18 mouse cellular contexts compared by ENCODE assay signal in the genomic region with DNA sequence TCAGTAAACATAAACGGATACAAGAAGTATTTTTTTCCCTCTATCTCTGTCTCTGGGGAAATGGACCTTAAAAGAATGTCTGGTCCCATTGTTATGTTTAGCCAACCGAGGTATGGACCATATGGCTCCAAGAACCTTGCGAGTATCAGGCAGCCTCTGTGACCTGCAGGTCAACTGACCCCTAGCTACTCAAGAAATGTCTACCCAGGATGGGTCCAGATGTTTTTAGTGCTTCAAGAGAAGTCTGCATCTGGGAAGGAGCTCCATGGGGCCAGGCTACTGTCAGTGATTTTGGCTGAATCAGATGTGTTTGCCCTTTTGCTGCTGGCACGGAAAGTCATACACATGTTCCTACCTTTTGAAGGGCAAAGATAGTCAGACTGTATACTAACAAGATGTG. TPM values are rescaled to one million over a fixed set of nuclear protein-coding genes. Genes with fewer than 3 reads are reported as not detected.
DNase-seq lines count a peak whose midpoint lies in the region; ATAC-seq lines count a peak whose summit lies in the region.
"Had no signal": no experiment of that assay in that cellular context is flagged by ENCODE, and none has a peak within 500 bp of the region (broad histone marks: within the 10 kb centered on the region; RNA-seq: fewer than 3 reads in every experiment).

No protein-coding gene starts in this region.

- ATAC-seq in forebrain, embryonic 12.5 days (ENCODE audit: low FRiP score), result no peak
- ATAC-seq in forebrain, embryonic 15.5 days (replicated peaks), result no peak
- no peak for ATAC-seq in neural tube, embryonic 11.5 days (ENCODE audit: insufficient read depth, low FRiP score, low TSS enrichment)
- ATAC-seq: inflammation-experienced regulatory T-cells, adult 6 months had no signal

- WGBS in forebrain, embryonic 12.5 days, result 11% methylated on average over 4 of the region's 4 CpGs
- 30% methylated on average over 4 of the region's 4 CpGs for WGBS in forebrain, embryonic 15.5 days
- 6% methylated on average over 4 of the region's 4 CpGs for whole genome bisulfite sequencing in neural tube, embryonic 11.5 days

- DNase-seq in cerebellum, adult 11-12 months, result peak; percentile 17
- no peak for DNase-seq in cerebellum, postnatal 4 days (ENCODE audit: low spot score in 2 of 2)
- DNase-seq in neural tube, embryonic 11.5 days (ENCODE audit: low spot score), result peak; percentile 9
- DNase-seq in neural tube, embryonic 10.5 days (ENCODE audit: extremely low spot score, low spot score), result no peak
- DNase-seq in layer of hippocampus, postnatal 10 days (ENCODE audit: low spot score in 2 of 2), result no peak
- no peak for DNase-seq in spleen, adult 12 weeks (ENCODE audit: low spot score)
- DNase-seq: adrenal gland, adult 8-10 months; heart, adult 18-20 months; lung, adult 2 months; lung, postnatal 4 days; right cerebral cortex, postnatal 25 days; thymus, postnatal 4 days had no signal

- peak overlapping the region; percentile 22; the same call in 1 of the 2 replicates for H3K4me2 ChIP-seq in forebrain, embryonic 12.5 days
- no peak overlapping the region for H3K4me2 ChIP-seq in forebrain, embryonic 15.5 days (replicated peaks)
- no peak overlapping the region for H3K4me2 ChIP-seq in neural tube, embryonic 11.5 days (ENCODE audit: low read depth)
- H3K4me2 ChIP-seq: kidney, embryonic 15.5 days had no signal

- no peak overlapping the region for H3K9ac ChIP-seq in forebrain, embryonic 12.5 days
- H3K9ac ChIP-seq in forebrain, embryonic 15.5 days (replicated peaks), result no peak overlapping the region
- H3K9ac ChIP-seq in neural tube, embryonic 11.5 days (ENCODE audit: low read length), result no peak overlapping the region
- H3K9ac ChIP-seq: kidney, embryonic 15.5 days had no signal

- H3K27me3 ChIP-seq in forebrain, embryonic 12.5 days, result peaks cover 92% of the 10 kb centered on the region
- peaks cover 85% of the 10 kb centered on the region for H3K27me3 ChIP-seq in forebrain, embryonic 15.5 days
- H3K27me3 ChIP-seq in neural tube, embryonic 11.5 days (ENCODE audit: control insufficient read depth, insufficient read depth, low read length), result peaks cover 84% of the 10 kb centered on the region

- peak overlapping the region; percentile 57 for H3K27ac ChIP-seq in forebrain, embryonic 12.5 days
- H3K27ac ChIP-seq in forebrain, embryonic 15.5 days (replicated peaks), result no peak overlapping the region
- no peak overlapping the region for H3K27ac ChIP-seq in neural tube, embryonic 11.5 days (ENCODE audit: low read depth, low read length)
- H3K27ac ChIP-seq: kidney, embryonic 15.5 days had no signal

- no peaks in the 10 kb centered on the region for H3K9me3 ChIP-seq in forebrain, embryonic 12.5 days
- H3K9me3 ChIP-seq in forebrain, embryonic 15.5 days, result no peaks in the 10 kb centered on the region
- H3K9me3 ChIP-seq in neural tube, embryonic 11.5 days (ENCODE audit: control insufficient read depth, low read length), result no peaks in the 10 kb centered on the region
- H3K9me3 ChIP-seq: kidney, embryonic 15.5 days had no signal

- H3K36me3 ChIP-seq in forebrain, embryonic 12.5 days (replicated peaks), result no peaks in the 10 kb centered on the region
- no peaks in the 10 kb centered on the region for H3K36me3 ChIP-seq in forebrain, embryonic 15.5 days
- no peaks in the 10 kb centered on the region for H3K36me3 ChIP-seq in neural tube, embryonic 11.5 days (ENCODE audit: control insufficient read depth, insufficient read depth, low read length)
- H3K36me3 ChIP-seq: kidney, embryonic 15.5 days had no signal

- H3K4me3 ChIP-seq in forebrain, embryonic 12.5 days (replicated peaks), result no peak overlapping the region
- no peak overlapping the region for H3K4me3 ChIP-seq in forebrain, embryonic 15.5 days
- H3K4me3 ChIP-seq in neural tube, embryonic 11.5 days (ENCODE audit: low read depth, low read length), result no peak overlapping the region
- H3K4me3 ChIP-seq: erythroblast, embryonic 14.5 days; kidney, embryonic 15.5 days had no signal

- H3K4me1 ChIP-seq in forebrain, embryonic 12.5 days, result peaks cover 21% of the 10 kb centered on the region
- H3K4me1 ChIP-seq in forebrain, embryonic 15.5 days, result peaks cover 13% of the 10 kb centered on the region
- peaks cover 3% of the 10 kb centered on the region; the same call in 1 of the 2 replicates for H3K4me1 ChIP-seq in neural tube, embryonic 11.5 days (ENCODE audit: control insufficient read depth, insufficient read depth, low read length)
- H3K4me1 ChIP-seq: kidney, embryonic 15.5 days had no signal

RNA-seq across cellular contexts. Expression of a gene that starts 9.1 kb away (rescaled TPM):
- 13.9 and 14.4 TPM in 2 replicates for polyA plus RNA-seq in forebrain, embryonic 12.5 days (2016; fragmentation: Nextera tagmentation; extraction: Ambion mirVana)
- 9.6 and 9.8 TPM in 2 replicates for polyA plus RNA-seq in forebrain, embryonic 15.5 days (2015; fragmentation: Nextera tagmentation; extraction: Ambion mirVana)
- 17.3 and 17.9 TPM in 2 replicates for polyA plus RNA-seq in neural tube, embryonic 11.5 days (2014; fragmentation: Nextera tagmentation; extraction: Ambion mirVana)
- 10 to 100 TPM; 16.7 to 25.1 TPM for total RNA-seq in layer of hippocampus, postnatal 10 days (2021)
- total RNA-seq: heart, adult 18-20 months had no signal
- polyA plus RNA-seq: erythroblast, embryonic 14.5 days; heart, postnatal 0 days; inflammation-experienced regulatory T-cells, adult 6 months; kidney, embryonic 15.5 days had no signal

RNA-seq across cellular contexts. Expression of a gene that starts 12.5 kb away (rescaled TPM):
- polyA plus RNA-seq in forebrain, embryonic 12.5 days (2016; fragmentation: Nextera tagmentation; extraction: Ambion mirVana), result 56.4 and 60.5 TPM in 2 replicates
- 46.2 and 55.0 TPM in 2 replicates for polyA plus RNA-seq in forebrain, embryonic 15.5 days (2015; fragmentation: Nextera tagmentation; extraction: Ambion mirVana)
- polyA plus RNA-seq in neural tube, embryonic 11.5 days (2014; fragmentation: Nextera tagmentation; extraction: Ambion mirVana), result 52.2 and 58.1 TPM in 2 replicates
- 1 to 10 TPM; 7.1 to 7.5 TPM for total RNA-seq in layer of hippocampus, postnatal 10 days (2021)
- total RNA-seq: adrenal gland, adult 8-10 months; heart, adult 18-20 months had no signal
- polyA plus RNA-seq: heart, postnatal 0 days; inflammation-experienced regulatory T-cells, adult 6 months; kidney, embryonic 15.5 days; lung, adult 2 months had no signal

Comparison
In these comparisons a context has a peak if more than half of its experiments do, and no peak if none do; other contexts are left out.
1. DNase-seq: peak in cerebellum, adult 11-12 months (single experiment) and neural tube, embryonic 11.5 days (single experiment); none in cerebellum, postnatal 4 days (0 of 2), neural tube, embryonic 10.5 days (single experiment), layer of hippocampus, postnatal 10 days (0 of 2) and spleen, adult 12 weeks (single experiment).